Mouse (Mus musculus): Measurements from ENCODE around the gene Surf1. TPM values are rescaled to one million over a fixed set of nuclear protein-coding genes. Genes with fewer than 3 reads are reported as not detected.

Surf1 gene
- polyA plus RNA-seq, 1 experiment: 85.2 TPM

- Histone ChIP-seq H3K36me3 (ENCODE audit: control insufficient read depth, insufficient read depth, low read length) (no peaks in the 10 kb centered on the region), H3K27ac (ENCODE audit: insufficient read depth, low read depth, low read length) (no peak overlapping the region), H3K27me3 (replicated peaks; ENCODE audit: control insufficient read depth, insufficient read depth, low read length) (no peaks in the 10 kb centered on the region), H3K4me3 (ENCODE audit: insufficient read depth, low read depth, low read length) (no peak overlapping the region), H3K4me1 (ENCODE audit: control insufficient read depth, insufficient read depth, low read length) (no peaks in the 10 kb centered on the region)
- TF ChIP-seq POLR2A (IDR thresholded peaks at IDR 0.05; ENCODE audit: low read depth, low read length) (no peak), CTCF (conservative IDR thresholded peaks at IDR 0.05; ENCODE audit: insufficient read depth, insufficient read length, low read depth, low read length) (no peak)
- no peak for DNase-seq
These were observed 37.8 kb downstream of the Surf1 start for GRCm38 (mm10) chr2:26878571-26878970.

- DNase-seq: no peak
- Histone ChIP-seq H3K4me1 (ENCODE audit: control insufficient read depth, insufficient read depth, low read length) (no peaks in the 10 kb centered on the region), H3K4me3 (ENCODE audit: insufficient read depth, low read depth, low read length) (no peak overlapping the region), H3K27ac (ENCODE audit: insufficient read depth, low read depth, low read length) (no peak overlapping the region), H3K36me3 (ENCODE audit: control insufficient read depth, insufficient read depth, low read length) (no peaks in the 10 kb centered on the region), H3K27me3 (replicated peaks; ENCODE audit: control insufficient read depth, insufficient read depth, low read length) (no peaks in the 10 kb centered on the region; the same call in 1 of the 2 replicates)
- TF ChIP-seq CTCF (conservative IDR thresholded peaks at IDR 0.05; ENCODE audit: insufficient read depth, insufficient read length, low read depth, low read length): no peak
- TF ChIP-seq POLR2A (IDR thresholded peaks at IDR 0.05; ENCODE audit: low read depth, low read length): no peak
- 66% methylated on average over 6 of the region's 6 CpGs for WGBS
These were observed 45.7 kb downstream of the Surf1 start for GRCm38 (mm10) chr2:26870666-26871065.

DNA sequence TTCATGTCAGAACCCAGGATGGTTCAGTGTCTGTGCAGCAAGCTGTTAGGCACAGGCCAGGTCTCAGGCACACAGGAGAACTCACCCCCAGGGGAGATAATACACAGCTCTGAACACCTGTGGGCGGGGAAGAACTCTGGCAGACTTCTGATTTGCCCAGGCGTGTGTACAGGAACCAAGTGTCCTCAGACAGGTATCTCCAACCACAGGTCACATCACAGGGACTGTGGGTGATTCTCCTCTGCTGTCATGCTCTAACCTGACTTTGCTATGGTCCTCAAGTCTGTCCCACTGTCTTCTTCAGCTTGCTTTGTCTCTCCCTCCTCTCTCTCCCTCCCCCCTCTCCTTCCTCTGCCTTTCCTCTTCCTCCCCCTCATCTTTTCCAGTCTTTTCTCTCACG is 51.5 kb downstream of the Surf1 start, which contains the start of gene Abo:
Gene Abo, minus strand, starts transcription at position 101 of the 400 bp plus-strand sequence.
- Histone ChIP-seq H3K4me3 (ENCODE audit: insufficient read depth, low read depth, low read length) (no peak within 1 kb of the TSS), H3K4me1 (ENCODE audit: control insufficient read depth, insufficient read depth, low read length) (no peaks in the 10 kb centered on the region), H3K36me3 (ENCODE audit: control insufficient read depth, insufficient read depth, low read length) (no peaks in the 10 kb centered on the region), H3K27me3 (replicated peaks; ENCODE audit: control insufficient read depth, insufficient read depth, low read length) (no peaks in the 10 kb centered on the region), H3K27ac (ENCODE audit: insufficient read depth, low read depth, low read length) (no peak within 1 kb of the TSS)
- no peak for DNase-seq
- no peak for TF ChIP-seq POLR2A (IDR thresholded peaks at IDR 0.05; ENCODE audit: low read depth, low read length)
- TF ChIP-seq CTCF (conservative IDR thresholded peaks at IDR 0.05; ENCODE audit: insufficient read depth, insufficient read length, low read depth, low read length): no peak
- WGBS: 63% methylated on average over 3 of the region's 3 CpGs

Other genes with a start within 250 kb of the Surf1 start
- gene Lcn4, start 245.2 kb downstream of the Surf1 start, polyA plus RNA-seq (2012; rRNA removed): 0.34 TPM in 1 of 2 replicates, not detected in the other
- not detected in 2 replicates for gene Abo, start 51.6 kb downstream of the Surf1 start, polyA plus RNA-seq (2012; rRNA removed)
- 6.4 and 7.0 TPM in 2 replicates for gene Surf6, start 13.7 kb downstream of the Surf1 start, polyA plus RNA-seq (2012; rRNA removed)
- gene Med22, start 5.9 kb downstream of the Surf1 start, polyA plus RNA-seq (2012; rRNA removed): 39.5 and 42.6 TPM in 2 replicates
- 805 and 948 TPM in 2 replicates for gene Rpl7a, start 5.8 kb downstream of the Surf1 start, polyA plus RNA-seq (2012; rRNA removed)
- 30.0 and 31.4 TPM in 2 replicates for gene Surf2, start 163 bp downstream of the Surf1 start, polyA plus RNA-seq (2012; rRNA removed)
- gene Surf4, start 17.4 kb upstream of the Surf1 start, polyA plus RNA-seq (2012; rRNA removed): 198 and 270 TPM in 2 replicates
- gene Stkld1, start 17.5 kb upstream of the Surf1 start, polyA plus RNA-seq (2012; rRNA removed): 0.16 TPM in 2 replicates
- 16.0 and 19.2 TPM in 2 replicates for gene Rexo4, start 47.9 kb upstream of the Surf1 start, polyA plus RNA-seq (2012; rRNA removed)
- 0.77 and 0.94 TPM in 2 replicates for gene Adamts13, start 56.9 kb upstream of the Surf1 start, polyA plus RNA-seq (2012; rRNA removed)
- gene Cacfd1, start 93.4 kb upstream of the Surf1 start, polyA plus RNA-seq (2012; rRNA removed): 70.2 and 72.7 TPM in 2 replicates
- 1.5 and 1.8 TPM in 2 replicates for gene Slc2a6, start 111.5 kb upstream of the Surf1 start, polyA plus RNA-seq (2012; rRNA removed)
- gene Mymk, start 155.6 kb upstream of the Surf1 start, polyA plus RNA-seq (2012; rRNA removed): 0.09 and 0.16 TPM in 2 replicates
- gene Adamtsl2, start 162.8 kb upstream of the Surf1 start, polyA plus RNA-seq (2012; rRNA removed): 21.7 and 25.7 TPM in 2 replicates
- gene Fam163b, start 226.0 kb upstream of the Surf1 start, polyA plus RNA-seq (2012; rRNA removed): 0.38 and 0.42 TPM in 2 replicates
- 3.1 and 10.1 TPM in 2 replicates for gene Dbh, start 248.7 kb upstream of the Surf1 start, polyA plus RNA-seq (2012; rRNA removed)